Mouse (Mus musculus): ENCODE measurements at regions not wholly inside any gene's neighbourhood (a gene's known extent, or its start where the extent isn't known, plus 50 kb on each side); places are given as distances from the start of the nearest gene placed in this dataset.
A peak's percentile ranks its signal among the peaks of the same experiment; 100 is the strongest.

GRCm38 (mm10) chr10:122386748-122387147, 61.6 kb upstream of the Avpr1a start:
- DNase-seq (ENCODE audit: low spot score in 2 of 2) = no peak

GRCm38 (mm10) chr10:122379661-122380344, 68.5 kb upstream of the Avpr1a start:
- no peak for DNase-seq (ENCODE audit: low spot score in 2 of 2)

- DNase-seq (ENCODE audit: low spot score in 2 of 2) = no peak
Measured at GRCm38 (mm10) chr10:122343291-122343690, 105.0 kb upstream of the Avpr1a start.

GRCm38 (mm10) chr10:122342356-122342755, 105.9 kb upstream of the Avpr1a start:
- DNase-seq (ENCODE audit: low spot score in 2 of 2) = no peak

GRCm38 (mm10) chr10:122326851-122327250, 121.4 kb upstream of the Avpr1a start:
- no peak for DNase-seq (ENCODE audit: low spot score in 2 of 2)

GRCm38 (mm10) chr10:122318886-122319285, 129.4 kb upstream of the Avpr1a start:
- DNase-seq (ENCODE audit: low spot score in 2 of 2) = peak in 1 of 2 experiments; percentile 7

- DNase-seq (ENCODE audit: low spot score in 2 of 2) = no peak
Measured at GRCm38 (mm10) chr10:122310646-122311193, 137.6 kb upstream of the Avpr1a start.

GRCm38 (mm10) chr10:122308691-122309090, 139.6 kb upstream of the Avpr1a start:
- DNase-seq (ENCODE audit: low spot score in 2 of 2) = peak in 1 of 2 experiments; percentile 12

- DNase-seq (ENCODE audit: low spot score in 2 of 2) = no peak
Measured at GRCm38 (mm10) chr10:122302259-122302658, 146.0 kb upstream of the Avpr1a start.

GRCm38 (mm10) chr10:122295921-122296425, 152.3 kb upstream of the Avpr1a start:
- no peak for DNase-seq (ENCODE audit: low spot score in 2 of 2)

GRCm38 (mm10) chr10:122291611-122292010, 156.7 kb upstream of the Avpr1a start:
- no peak for DNase-seq (ENCODE audit: low spot score in 2 of 2)

- DNase-seq (ENCODE audit: low spot score in 2 of 2) = peak in 1 of 2 experiments; percentile 5
Measured at GRCm38 (mm10) chr10:122291091-122291490, 157.2 kb upstream of the Avpr1a start.

- DNase-seq (ENCODE audit: low spot score in 2 of 2) = no peak
Measured at GRCm38 (mm10) chr10:122274885-122275284, 173.4 kb upstream of the Avpr1a start.

GRCm38 (mm10) chr10:122274181-122274580, 174.1 kb upstream of the Avpr1a start:
- DNase-seq (ENCODE audit: low spot score in 2 of 2) = no peak

GRCm38 (mm10) chr10:122264070-122264469, 166.9 kb upstream of the Rxylt1 start:
- no peak for DNase-seq (ENCODE audit: low spot score in 2 of 2)

GRCm38 (mm10) chr10:122259354-122259753, 162.2 kb upstream of the Rxylt1 start:
- no peak for DNase-seq (ENCODE audit: low spot score in 2 of 2)

GRCm38 (mm10) chr10:122258711-122259110, 161.5 kb upstream of the Rxylt1 start:
- no peak for DNase-seq (ENCODE audit: low spot score in 2 of 2)

GRCm38 (mm10) chr10:122231818-122232217, 134.6 kb upstream of the Rxylt1 start:
- DNase-seq (ENCODE audit: low spot score in 2 of 2) = no peak

GRCm38 (mm10) chr10:122230746-122231145, 133.6 kb upstream of the Rxylt1 start:
- no peak for DNase-seq (ENCODE audit: low spot score in 2 of 2)

- no peak for DNase-seq (ENCODE audit: low spot score in 2 of 2)
Measured at GRCm38 (mm10) chr10:122225679-122226078, 128.5 kb upstream of the Rxylt1 start.

GRCm38 (mm10) chr10:122223076-122223475, 125.9 kb upstream of the Rxylt1 start:
- no peak for DNase-seq (ENCODE audit: low spot score in 2 of 2)

GRCm38 (mm10) chr10:122217594-122217993, 120.4 kb upstream of the Rxylt1 start:
- DNase-seq (ENCODE audit: low spot score in 2 of 2) = no peak

- DNase-seq (ENCODE audit: low spot score in 2 of 2) = no peak
Measured at GRCm38 (mm10) chr10:122199791-122200190, 102.6 kb upstream of the Rxylt1 start.

Measured in gastrocnemius, adult 8-10 months (tissue).